Mouse (Mus musculus) gastrocnemius, adult 2 months (tissue): ENCODE results near the gene 2810021J22Rik. TPM values are rescaled to one million over a fixed set of nuclear protein-coding genes. Genes with fewer than 3 reads are reported as not detected.

Experiments
- DNase-seq: peaks from one replicate; pipeline ENCODE4 v3.0.0; 2022
- H3K27ac ChIP-seq: fragments of 200-600 bp; 2 replicates; pipeline ENCODE4 v1.8.1; 2022; ENCODE audit warnings: mild to moderate bottlenecking
- H3K4me3 ChIP-seq: fragments of 200-600 bp; 2 replicates; pipeline ENCODE4 v1.8.1; 2022; ENCODE audit warnings: mild to moderate bottlenecking, moderate library complexity
- CTCF ChIP-seq: fragments of 200-600 bp; IDR thresholded peaks from 2 replicates; pipeline ENCODE4 v1.8.1; 2022; ENCODE audit warnings: antibody characterized with exemption, mild to moderate bottlenecking, moderate library complexity
- intact Hi-C: fragments of 180-260 bp; cut with DNase I; formaldehyde crosslinking; loops from one replicate; pipeline ENCODE4 v1.15.1; 2025
- total RNA-seq, 2 experiments: library from RNA; stranded (reverse); gene quantifications; 2 replicates each; pipeline ENCODE4 v1.2.3; 2021

The 2810021J22Rik gene
- total RNA-seq, 2 experiments from 2014 or later, result 0.69 to 1.3 TPM

GRCm38 (mm10) chr11:58926651-58927050 is 59.6 kb downstream of the 2810021J22Rik start:
- TF ChIP-seq CTCF, result no peak
- Histone ChIP-seq H3K4me3 (no peak overlapping the region), H3K27ac (no peak overlapping the region)
- intact Hi-C loops, result no loop called here
- DNase-seq, result no peak

- intact Hi-C loops, result no loop called here
- no peak for TF ChIP-seq CTCF
- no peak overlapping the region for H3K27ac ChIP-seq
- H3K4me3 ChIP-seq, result no peak overlapping the region
- DNase-seq, result no peak
Measured at GRCm38 (mm10) chr11:58927053-58927452, 60.0 kb downstream of the 2810021J22Rik start.

GRCm38 (mm10) chr11:58927790-58928651 is 61.0 kb downstream of the 2810021J22Rik start:
- intact Hi-C loops, result loop anchor here (1.0 kb wide), 1 partner anchor 27 kb away; no protein-coding TSS in a partner anchor
- Histone ChIP-seq H3K27ac (peak overlapping the region; percentile 76), H3K4me3 (peak overlapping the region; percentile 65)
- peak; percentile 84 for TF ChIP-seq CTCF
- DNase-seq, result peak; percentile 66

GRCm38 (mm10) chr11:58929055-58929454 is 62.0 kb downstream of the 2810021J22Rik start:
- H3K4me3 ChIP-seq, result no peak overlapping the region
- no peak for DNase-seq
- TF ChIP-seq CTCF, result no peak
- intact Hi-C loops, result no loop called here
- no peak overlapping the region for H3K27ac ChIP-seq

DNA sequence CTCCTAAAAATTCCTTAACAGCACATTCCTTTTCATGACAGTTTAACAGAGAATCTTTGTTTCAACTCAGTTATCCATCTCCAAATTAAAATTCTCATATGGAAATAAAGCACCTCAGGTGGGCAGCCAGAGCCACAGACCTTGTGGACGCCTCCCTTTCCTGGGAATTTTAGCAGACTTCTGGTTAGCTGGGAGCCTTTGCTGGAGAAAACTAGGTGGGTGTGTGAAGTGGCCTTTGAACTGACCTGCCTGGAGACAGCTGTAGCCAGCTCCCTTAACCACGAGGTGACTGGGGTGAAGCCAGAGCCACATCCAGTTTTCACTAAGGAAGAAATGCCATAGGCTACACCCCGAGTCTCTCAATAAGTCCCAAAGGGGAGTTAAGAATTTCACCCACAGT is 62.6 kb downstream of the 2810021J22Rik start:
- Histone ChIP-seq H3K4me3 (no peak overlapping the region), H3K27ac (no peak overlapping the region)
- DNase-seq, result no peak
- no peak for TF ChIP-seq CTCF
- intact Hi-C loops, result no loop called here

DNA sequence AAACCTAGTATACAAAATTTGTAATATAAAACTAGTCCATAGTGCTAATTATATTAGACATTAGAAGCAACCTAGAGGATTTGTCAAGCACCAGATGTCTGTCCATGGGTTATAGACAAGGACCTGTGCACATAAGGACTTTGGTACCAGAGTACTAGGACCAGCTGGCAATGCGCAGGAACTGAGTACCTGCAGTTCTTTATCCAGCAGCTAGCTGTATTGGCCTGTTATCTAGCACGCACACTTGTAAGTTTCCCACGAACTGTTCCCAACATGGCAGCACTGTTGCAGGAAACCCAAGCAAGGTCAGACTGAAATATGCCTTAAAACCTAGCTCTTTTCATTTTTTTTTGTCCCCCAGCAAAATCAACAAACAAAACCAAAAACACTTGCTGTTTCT is 63.2 kb downstream of the 2810021J22Rik start:
- TF ChIP-seq CTCF, result no peak

GRCm38 (mm10) chr11:58931576-58931975 is 64.6 kb downstream of the 2810021J22Rik start:
- peak; percentile 5; the same call in 1 of the 2 replicates for TF ChIP-seq CTCF
- no peak for DNase-seq
- Histone ChIP-seq H3K27ac (no peak overlapping the region), H3K4me3 (no peak overlapping the region)
- intact Hi-C loops, result no loop called here

More for the DNA sequence above, 63.2 kb downstream of the 2810021J22Rik start:
- intact Hi-C loops, result no loop called here
- DNase-seq, result no peak
- no peak overlapping the region for H3K27ac ChIP-seq
- no peak overlapping the region for H3K4me3 ChIP-seq

Other genes with a start within 250 kb of the 2810021J22Rik start
- not detected for gene Olfr323, start 236.7 kb upstream of the 2810021J22Rik start, total RNA-seq
- gene Trim58, start 226.8 kb upstream of the 2810021J22Rik start, total RNA-seq, result not detected
- not detected for gene Olfr322, start 208.4 kb upstream of the 2810021J22Rik start, total RNA-seq
- gene Olfr320, start 186.1 kb upstream of the 2810021J22Rik start, total RNA-seq, result not detected
- gene Olfr319, start 168.1 kb upstream of the 2810021J22Rik start, total RNA-seq, result not detected
- not detected for gene Olfr318, start 143.2 kb upstream of the 2810021J22Rik start, total RNA-seq
- gene Olfr317, start 128.0 kb upstream of the 2810021J22Rik start, total RNA-seq, result not detected
- gene Olfr316, start 114.5 kb upstream of the 2810021J22Rik start, total RNA-seq, result not detected
- gene Olfr315, start 94.0 kb upstream of the 2810021J22Rik start, total RNA-seq, result not detected
- gene Olfr314, start 84.3 kb upstream of the 2810021J22Rik start, total RNA-seq, result not detected
- not detected for gene Fam183b, start 65.3 kb upstream of the 2810021J22Rik start, total RNA-seq
- not detected for gene Olfr313, start 52.2 kb upstream of the 2810021J22Rik start, total RNA-seq
- not detected for gene Olfr312, start 38.0 kb upstream of the 2810021J22Rik start, total RNA-seq
- gene Olfr311, start 28.0 kb upstream of the 2810021J22Rik start, total RNA-seq, result not detected
- gene Gm12258, start 20.1 kb upstream of the 2810021J22Rik start, total RNA-seq, result 1 to 10 TPM in 1 of 2 experiments, under 1 TPM in 1; 0.89 to 1.1 TPM
- 1 to 10 TPM; 3.1 to 3.3 TPM for gene Zfp39, start 37.0 kb downstream of the 2810021J22Rik start, total RNA-seq
- not detected for gene Btnl10, start 50.7 kb downstream of the 2810021J22Rik start, total RNA-seq
- 100 to 1,000 TPM in 1 of 2 experiments, 10 to 100 TPM in 1; 95.2 to 101 TPM for gene Rnf187, start 71.7 kb downstream of the 2810021J22Rik start, total RNA-seq
- gene Hist3h2ba, start 81.7 kb downstream of the 2810021J22Rik start, total RNA-seq, result not detected
- gene Hist3h2a, start 87.5 kb downstream of the 2810021J22Rik start, total RNA-seq, result 10 to 100 TPM; 10.5 to 11.3 TPM
- under 1 TPM; 0.08 to 0.33 TPM for gene Trim17, start 87.5 kb downstream of the 2810021J22Rik start, total RNA-seq
- 1 to 10 TPM; 7.2 to 7.9 TPM for gene Trim11, start 110.9 kb downstream of the 2810021J22Rik start, total RNA-seq